Mouse (Mus musculus) cerebellum, adult 2 months (tissue): Measurements from ENCODE around the gene Zfp821.

Experiments used
- CTCF ChIP-seq: fragments of 200-500 bp; IDR thresholded peaks from 2 replicates; pipeline ENCODE4 v1.5.1; 2011; ENCODE audit warnings: low read depth, mild to moderate bottlenecking, control low read depth, low read length, moderate library complexity, borderline replicate concordance; ENCODE audit not compliant: insufficient read depth
- POLR2A ChIP-seq: fragments of 200-500 bp; IDR thresholded peaks from 2 replicates; pipeline ENCODE4 v1.6.1; 2011; ENCODE audit warnings: low read length, control low read depth, borderline replicate concordance; ENCODE audit not compliant: insufficient read depth

GRCm38 (mm10) chr8:109662328-109662727 lies 43.0 kb upstream of the Zfp821 start:
- no peak for TF ChIP-seq CTCF
- TF ChIP-seq POLR2A = no peak
